Mouse (Mus musculus): Measurements from ENCODE around the gene Rnf145. TPM values are rescaled to one million over a fixed set of nuclear protein-coding genes. Genes with fewer than 3 reads are reported as not detected.

Gene Rnf145
- 123 and 128 TPM in 2 replicates for polyA plus RNA-seq (2015; fragmentation: Nextera tagmentation; extraction: Ambion mirVana)

DNA sequence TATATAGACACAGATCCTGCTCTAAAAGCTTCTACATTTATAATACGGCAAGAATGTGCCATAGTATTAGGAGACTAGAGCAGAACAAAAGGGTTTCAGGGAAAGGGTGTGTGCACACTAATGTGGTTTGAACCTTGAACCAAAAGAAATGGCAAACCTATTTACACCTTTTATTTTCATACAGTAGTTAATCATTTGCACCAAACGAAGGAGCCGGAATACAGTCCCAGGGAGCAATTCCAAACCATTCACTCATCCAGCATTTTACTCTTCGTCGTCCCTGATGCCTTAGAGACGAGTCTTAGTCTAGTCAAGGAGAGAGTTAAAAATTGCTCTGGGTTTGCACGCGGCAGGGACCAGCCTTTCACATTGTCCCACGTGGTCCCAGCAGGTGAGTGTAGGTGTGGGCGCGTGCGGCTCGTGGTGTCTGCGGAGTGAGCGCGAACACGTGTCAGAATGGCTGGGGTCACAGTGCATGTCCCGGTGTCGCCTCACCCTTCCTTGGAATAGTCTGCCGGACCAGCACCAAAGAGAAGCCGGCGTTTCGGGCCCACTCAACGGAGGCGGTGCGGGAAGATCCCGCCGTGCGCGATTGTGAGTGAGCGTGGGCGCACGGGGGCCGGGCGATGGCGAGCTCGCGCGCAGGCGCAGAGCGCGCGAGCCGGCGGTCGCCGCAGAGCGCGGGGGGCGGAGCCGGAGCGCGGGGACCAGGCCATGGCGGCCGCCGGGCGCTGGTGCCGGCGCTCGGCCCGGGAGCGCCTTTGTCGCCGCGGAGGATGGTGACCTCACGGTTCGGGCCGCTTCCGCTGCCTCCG, at the start of gene Rnf145:
Gene Rnf145 (plus strand): TSS at position 684 of the 815 bp plus-strand sequence.
- under 1% methylated on average over 58 of the region's 70 CpGs for WGBS
- Histone ChIP-seq H3K4me2 (peak within 1 kb of the TSS; percentile 79), H3K4me1 (peaks cover 32% of the 10 kb centered on the region), H3K36me3 (replicated peaks) (no peaks in the 10 kb centered on the region), H3K27me3 (replicated peaks) (no peaks in the 10 kb centered on the region), H3K9ac (peak within 1 kb of the TSS; percentile 84), H3K9me3 (no peaks in the 10 kb centered on the region), H3K27ac (peak within 1 kb of the TSS; percentile 95), H3K4me3 (peak within 1 kb of the TSS; percentile 76)
- ATAC-seq (replicated peaks) = peak; percentile 92

DNA sequence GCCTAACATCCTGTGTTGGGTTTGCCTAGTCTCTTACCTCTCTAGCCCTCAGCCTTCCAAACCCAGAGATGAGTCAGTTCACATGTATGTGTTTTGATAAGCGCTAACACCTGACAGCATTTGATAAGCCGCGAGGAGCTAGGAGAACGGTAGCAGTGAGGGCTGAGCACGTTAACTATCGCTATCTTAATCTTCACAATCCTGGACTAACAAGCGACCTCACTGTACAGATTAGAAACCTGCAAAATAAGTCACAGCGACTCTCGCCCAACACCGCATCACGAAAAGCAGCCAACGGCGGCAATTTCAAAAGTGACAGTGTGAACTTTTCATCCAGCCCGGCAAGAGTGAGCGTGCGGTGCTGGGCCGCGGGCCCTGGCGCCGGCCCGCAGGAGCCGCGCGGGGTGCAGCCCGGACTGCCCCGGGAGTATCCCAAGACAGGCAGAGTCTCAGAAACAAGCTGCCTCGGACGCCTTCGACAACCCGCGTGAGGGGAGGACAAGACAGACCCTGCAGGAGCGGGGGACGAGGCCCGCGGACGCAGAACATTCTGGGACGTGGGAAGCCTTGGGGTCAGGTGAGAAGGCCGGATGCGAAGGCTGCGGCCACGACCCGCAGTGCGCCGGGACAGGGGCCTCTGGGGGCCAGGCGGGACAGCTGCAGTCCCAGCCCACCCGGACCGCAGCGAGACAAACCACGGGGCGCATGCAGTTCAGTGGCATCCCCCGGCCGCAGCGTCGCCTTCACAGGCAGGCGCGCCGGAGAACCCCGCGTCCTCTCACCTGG, 48.9 kb upstream of the Rnf145 start:
- H3K9ac ChIP-seq = peak overlapping the region; percentile 85
- H3K4me1 ChIP-seq = peaks cover 18% of the 10 kb centered on the region
- no peaks in the 10 kb centered on the region for H3K27me3 ChIP-seq (replicated peaks)
- 1% methylated on average over 59 of the region's 59 CpGs for WGBS
- H3K9me3 ChIP-seq = no peaks in the 10 kb centered on the region
- peak overlapping the region; percentile 87 for H3K27ac ChIP-seq
- peak overlapping the region; percentile 94 for H3K4me3 ChIP-seq
- H3K36me3 ChIP-seq (replicated peaks) = no peaks in the 10 kb centered on the region; the same call in 1 of the 2 replicates
- peak overlapping the region; percentile 91 for H3K4me2 ChIP-seq
- ATAC-seq (replicated peaks) = peak; percentile 87

- 1% methylated on average over 54 of the region's 54 CpGs for WGBS
- peak; percentile 96 for ATAC-seq (replicated peaks)
- peak within 1 kb of the TSS; percentile 85 for H3K9ac ChIP-seq
- no peaks in the 10 kb centered on the region for H3K27me3 ChIP-seq (replicated peaks)
- H3K4me2 ChIP-seq = peak within 1 kb of the TSS; percentile 91
- peak within 1 kb of the TSS; percentile 94 for H3K4me3 ChIP-seq
- peaks cover 18% of the 10 kb centered on the region for H3K4me1 ChIP-seq
- no peaks in the 10 kb centered on the region; the same call in 1 of the 2 replicates for H3K36me3 ChIP-seq (replicated peaks)
- H3K27ac ChIP-seq = peak within 1 kb of the TSS; percentile 87
- no peaks in the 10 kb centered on the region for H3K9me3 ChIP-seq
Observed at GRCm38 (mm10) chr11:44470432-44471336, 48.1 kb upstream of the Rnf145 start, which contains the start of gene Ublcp1. Gene Ublcp1 (minus strand): TSS chr11:44470498.

DNA sequence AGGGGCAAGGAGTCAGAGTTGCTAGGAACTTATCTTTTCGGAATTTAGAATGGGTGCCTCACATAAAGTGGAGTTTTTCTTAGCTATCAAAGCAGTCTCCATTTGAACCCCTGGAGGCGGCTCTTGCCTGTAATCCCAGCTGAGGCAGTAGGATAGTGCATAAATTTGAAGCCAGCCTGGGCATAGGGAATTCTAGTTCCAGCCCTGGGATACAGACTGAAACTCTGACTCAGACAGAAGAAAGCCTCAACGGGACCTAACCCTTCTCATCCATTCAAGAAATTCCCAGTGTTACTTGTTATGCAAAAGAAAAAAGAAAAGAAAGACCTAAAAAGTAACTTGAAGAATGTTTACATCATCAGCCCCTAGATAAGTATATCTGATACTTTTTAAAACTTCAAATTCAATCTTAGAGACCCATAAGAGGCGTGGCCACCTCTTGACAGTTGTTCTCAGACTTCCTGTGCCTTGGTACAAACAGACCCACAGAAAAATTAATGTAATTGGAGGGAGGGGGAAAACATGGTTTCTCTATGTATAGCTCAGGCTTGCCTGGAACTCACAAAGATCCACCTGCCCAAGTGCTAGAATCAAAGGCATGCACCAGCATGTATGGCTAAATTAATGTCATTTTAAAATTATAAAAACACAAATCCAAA, 47.3 kb upstream of the Rnf145 start:
- no peaks in the 10 kb centered on the region for H3K36me3 ChIP-seq (replicated peaks)
- WGBS = 26% methylated on average over 4 of the region's 4 CpGs
- H3K27me3 ChIP-seq (replicated peaks) = no peaks in the 10 kb centered on the region
- H3K4me2 ChIP-seq = peak overlapping the region; percentile 91
- H3K9ac ChIP-seq = peak overlapping the region; percentile 85
- no peaks in the 10 kb centered on the region for H3K9me3 ChIP-seq
- ATAC-seq (replicated peaks) = no peak
- H3K4me3 ChIP-seq = peak overlapping the region; percentile 94
- peak overlapping the region; percentile 87 for H3K27ac ChIP-seq
- H3K4me1 ChIP-seq = peaks cover 18% of the 10 kb centered on the region

DNA sequence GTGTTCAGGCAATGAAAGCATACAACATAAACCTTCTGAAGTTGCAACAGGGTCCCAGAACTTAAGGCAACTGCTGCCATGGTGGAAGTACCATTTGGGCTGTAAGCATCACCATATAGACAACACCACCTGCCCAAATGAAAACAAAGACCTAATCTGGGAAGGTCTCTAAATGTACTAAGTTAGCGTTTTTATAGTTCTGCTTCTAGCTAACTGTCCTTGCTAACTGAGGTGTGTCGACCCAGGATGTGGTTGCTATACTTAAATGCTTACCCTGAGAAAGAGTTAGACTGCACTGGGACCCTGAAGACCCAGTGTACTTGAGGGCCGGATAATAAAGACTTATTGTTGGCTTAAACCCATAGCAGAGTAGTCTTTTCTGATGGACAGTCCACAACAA, 43.3 kb upstream of the Rnf145 start:
- H3K9me3 ChIP-seq = no peaks in the 10 kb centered on the region
- WGBS = 66% methylated on average over 3 of the region's 3 CpGs
- H3K27me3 ChIP-seq (replicated peaks) = no peaks in the 10 kb centered on the region
- no peak for ATAC-seq (replicated peaks)
- no peak overlapping the region for H3K4me3 ChIP-seq
- no peak overlapping the region for H3K4me2 ChIP-seq
- no peak overlapping the region for H3K27ac ChIP-seq
- no peak overlapping the region for H3K9ac ChIP-seq
- H3K4me1 ChIP-seq = peaks cover 7% of the 10 kb centered on the region
- H3K36me3 ChIP-seq (replicated peaks) = no peaks in the 10 kb centered on the region

DNA sequence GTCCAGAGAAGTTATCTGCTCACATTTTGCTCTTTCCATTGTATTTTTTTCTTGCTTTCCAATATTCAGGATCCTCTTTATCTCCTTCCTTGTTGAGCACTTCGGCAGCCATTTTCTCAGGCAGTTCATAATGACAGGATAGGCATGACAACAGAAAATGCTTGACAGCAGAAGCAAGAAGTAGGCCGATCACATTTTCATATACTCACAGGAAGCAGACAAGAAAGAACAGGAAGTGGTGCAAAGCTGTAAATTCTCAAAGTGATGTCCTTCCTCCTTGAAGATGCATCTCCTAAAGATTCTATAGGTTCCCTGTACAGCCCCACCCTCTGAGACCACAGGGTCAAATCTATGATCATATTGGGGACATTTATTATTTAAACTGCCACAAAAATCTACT, 42.3 kb upstream of the Rnf145 start:
- Histone ChIP-seq H3K4me2 (no peak overlapping the region), H3K36me3 (replicated peaks) (no peaks in the 10 kb centered on the region), H3K4me1 (peaks cover 4% of the 10 kb centered on the region), H3K27ac (no peak overlapping the region), H3K27me3 (replicated peaks) (no peaks in the 10 kb centered on the region), H3K4me3 (no peak overlapping the region), H3K9ac (no peak overlapping the region), H3K9me3 (no peaks in the 10 kb centered on the region)
- ATAC-seq (replicated peaks) = no peak
- WGBS = 90% methylated on average over 2 of the region's 2 CpGs

- Histone ChIP-seq H3K4me3 (no peak overlapping the region), H3K9ac (no peak overlapping the region), H3K36me3 (replicated peaks) (no peaks in the 10 kb centered on the region), H3K27ac (no peak overlapping the region), H3K4me2 (no peak overlapping the region), H3K9me3 (no peaks in the 10 kb centered on the region), H3K27me3 (replicated peaks) (no peaks in the 10 kb centered on the region), H3K4me1 (no peaks in the 10 kb centered on the region)
- WGBS = 90% methylated on average over 4 of the region's 4 CpGs
- no peak for ATAC-seq (replicated peaks)
Observed at GRCm38 (mm10) chr11:44478382-44478781, 40.4 kb upstream of the Rnf145 start.

DNA sequence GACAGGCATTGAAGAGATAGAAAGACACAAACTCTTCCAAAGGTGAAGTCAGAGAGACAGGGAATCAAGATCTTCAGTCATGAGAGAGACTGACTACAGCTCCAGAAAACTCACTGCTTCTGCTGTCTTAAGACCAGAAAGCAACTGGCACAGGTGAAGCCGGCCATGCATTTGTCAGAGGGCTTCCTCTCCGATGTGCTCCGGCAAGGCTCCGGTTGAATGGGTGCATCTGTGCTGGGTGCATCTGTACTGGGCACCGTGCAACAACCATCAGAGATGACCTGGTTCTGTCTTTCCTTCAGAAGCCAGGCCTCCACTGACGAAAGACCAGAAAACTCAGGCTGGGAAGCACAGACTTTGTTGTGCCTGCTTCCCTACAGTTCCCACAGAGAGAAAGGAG, 38.5 kb upstream of the Rnf145 start:
- Histone ChIP-seq H3K4me2 (no peak overlapping the region), H3K36me3 (replicated peaks) (no peaks in the 10 kb centered on the region), H3K4me3 (no peak overlapping the region), H3K27ac (no peak overlapping the region), H3K27me3 (replicated peaks) (no peaks in the 10 kb centered on the region), H3K9ac (no peak overlapping the region), H3K9me3 (no peaks in the 10 kb centered on the region), H3K4me1 (no peaks in the 10 kb centered on the region)
- 88% methylated on average over 6 of the region's 6 CpGs for WGBS
- ATAC-seq (replicated peaks) = no peak

- H3K4me1 ChIP-seq = no peaks in the 10 kb centered on the region
- no peak overlapping the region for H3K4me3 ChIP-seq
- no peak overlapping the region for H3K4me2 ChIP-seq
- H3K27ac ChIP-seq = no peak overlapping the region
- no peaks in the 10 kb centered on the region for H3K9me3 ChIP-seq
- no peak overlapping the region for H3K9ac ChIP-seq
- no peak for ATAC-seq (replicated peaks)
- H3K36me3 ChIP-seq (replicated peaks) = no peaks in the 10 kb centered on the region
- 95% methylated on average over 7 of the region's 7 CpGs for WGBS
- H3K27me3 ChIP-seq (replicated peaks) = no peaks in the 10 kb centered on the region
Observed at GRCm38 (mm10) chr11:44485089-44485736, 33.6 kb upstream of the Rnf145 start.

DNA sequence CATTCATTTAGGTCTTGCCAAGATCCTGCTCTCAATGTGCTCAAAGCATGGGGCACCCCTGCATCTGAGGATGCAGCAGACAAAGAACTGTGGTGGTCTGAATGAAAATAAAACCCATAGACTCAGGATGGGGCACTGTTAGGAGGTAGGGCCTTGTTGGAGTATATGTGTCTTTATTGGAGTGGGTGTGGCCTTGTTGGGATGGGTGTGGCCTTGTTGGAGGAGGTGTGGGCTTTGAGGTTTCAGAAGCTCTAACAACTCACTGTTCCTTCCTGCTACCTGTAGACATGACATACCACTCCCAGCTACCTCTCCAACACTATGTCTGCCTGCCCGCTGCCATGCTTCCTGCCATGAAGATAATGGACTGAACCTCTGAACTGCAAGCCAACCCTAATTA, 29.6 kb upstream of the Rnf145 start:
- Histone ChIP-seq H3K36me3 (replicated peaks) (no peaks in the 10 kb centered on the region), H3K4me2 (no peak overlapping the region), H3K4me1 (no peaks in the 10 kb centered on the region), H3K9ac (no peak overlapping the region), H3K9me3 (no peaks in the 10 kb centered on the region), H3K27me3 (replicated peaks) (no peaks in the 10 kb centered on the region), H3K4me3 (no peak overlapping the region), H3K27ac (no peak overlapping the region)
- 92% methylated on average over 1 of the region's 1 CpGs for whole genome bisulfite sequencing
- no peak for ATAC-seq (replicated peaks)

- no peaks in the 10 kb centered on the region for H3K27me3 ChIP-seq (replicated peaks)
- H3K36me3 ChIP-seq (replicated peaks) = no peaks in the 10 kb centered on the region
- no peaks in the 10 kb centered on the region for H3K9me3 ChIP-seq
- ATAC-seq (replicated peaks) = no peak
- H3K4me1 ChIP-seq = no peaks in the 10 kb centered on the region
- no peak overlapping the region for H3K4me2 ChIP-seq
- no peak overlapping the region for H3K9ac ChIP-seq
- 85% methylated on average over 5 of the region's 5 CpGs for WGBS
- no peak overlapping the region for H3K27ac ChIP-seq
- no peak overlapping the region for H3K4me3 ChIP-seq
Observed at GRCm38 (mm10) chr11:44494643-44495323, 24.0 kb upstream of the Rnf145 start.

All from midbrain, embryonic 15.5 days (tissue).